Mouse (Mus musculus): Measurements from ENCODE around the gene Gm15155. TPM values are rescaled to one million over a fixed set of nuclear protein-coding genes. Genes with fewer than 3 reads are reported as not detected.
A peak's percentile ranks its signal among the peaks of the same experiment; 100 is the strongest.

Gm15155 gene
- not detected in 2 replicates for polyA plus RNA-seq (2015; fragmentation: Nextera tagmentation; extraction: Ambion mirVana)

GRCm38 (mm10) chrX:155624341-155624841, at the start of gene Gm15155:
Gene Gm15155, plus strand, starts transcription at chrX:155624741.
- ATAC-seq = no peak
- no peak for TF ChIP-seq EP300 (IDR thresholded peaks at IDR 0.05; ENCODE audit: low read depth)
- no peak for TF ChIP-seq CTCF (IDR thresholded peaks at IDR 0.05; ENCODE audit: low read depth)
- no peak for DNase-seq
- Histone ChIP-seq H3K4me3 (ENCODE audit: low read depth, low read length) (peak within 1 kb of the TSS; percentile 24; the same call in 1 of the 2 replicates), H3K4me2 (ENCODE audit: low read depth, low read length) (peak within 1 kb of the TSS; percentile 58), H3K9ac (replicated peaks) (no peak within 1 kb of the TSS), H3K4me1 (ENCODE audit: insufficient read depth) (no peaks in the 10 kb centered on the region), H3K27me3 (ENCODE audit: insufficient read depth, low read length) (peaks cover 26% of the 10 kb centered on the region; the same call in 1 of the 2 replicates), H3K9me3 (ENCODE audit: low read length) (no peaks in the 10 kb centered on the region), H3K27ac (ENCODE audit: low read depth) (no peak within 1 kb of the TSS), H3K36me3 (replicated peaks; ENCODE audit: insufficient read depth, low read length) (no peaks in the 10 kb centered on the region)
- 14% methylated on average over 19 of the region's 19 CpGs for whole genome bisulfite sequencing (ENCODE audit: insufficient replicate concordance)

- H3K9ac ChIP-seq (replicated peaks) = no peak overlapping the region
- TF ChIP-seq EP300 (IDR thresholded peaks at IDR 0.05; ENCODE audit: low read depth) (no peak), CTCF (IDR thresholded peaks at IDR 0.05; ENCODE audit: low read depth) (no peak)
- no peaks in the 10 kb centered on the region for H3K27me3 ChIP-seq (ENCODE audit: insufficient read depth, low read length)
- H3K27ac ChIP-seq (ENCODE audit: low read depth) = no peak overlapping the region
- H3K4me3 ChIP-seq (ENCODE audit: low read depth, low read length) = no peak overlapping the region
- no peak for DNase-seq
- no peaks in the 10 kb centered on the region for H3K36me3 ChIP-seq (replicated peaks; ENCODE audit: insufficient read depth, low read length)
- ATAC-seq = no peak
- no peaks in the 10 kb centered on the region for H3K9me3 ChIP-seq (ENCODE audit: low read length)
- H3K4me1 ChIP-seq (ENCODE audit: insufficient read depth) = no peaks in the 10 kb centered on the region
- no peak overlapping the region for H3K4me2 ChIP-seq (ENCODE audit: low read depth, low read length)
Measured at GRCm38 (mm10) chrX:155579791-155580190, 44.8 kb upstream of the Gm15155 start.

GRCm38 (mm10) chrX:155584586-155584985, 40.0 kb upstream of the Gm15155 start:
- DNase-seq (no peak), ATAC-seq (no peak; the same call in 1 of the 2 replicates)
- TF ChIP-seq EP300 (IDR thresholded peaks at IDR 0.05; ENCODE audit: low read depth) (no peak), CTCF (IDR thresholded peaks at IDR 0.05; ENCODE audit: low read depth) (no peak)
- no peak overlapping the region for H3K4me2 ChIP-seq (ENCODE audit: low read depth, low read length)
- H3K36me3 ChIP-seq (replicated peaks; ENCODE audit: insufficient read depth, low read length) = no peaks in the 10 kb centered on the region
- H3K9ac ChIP-seq (replicated peaks) = no peak overlapping the region
- no peaks in the 10 kb centered on the region for H3K4me1 ChIP-seq (ENCODE audit: insufficient read depth)
- H3K27ac ChIP-seq (ENCODE audit: low read depth) = no peak overlapping the region
- H3K9me3 ChIP-seq (ENCODE audit: low read length) = no peaks in the 10 kb centered on the region
- no peak overlapping the region for H3K4me3 ChIP-seq (ENCODE audit: low read depth, low read length)
- no peaks in the 10 kb centered on the region for H3K27me3 ChIP-seq (ENCODE audit: insufficient read depth, low read length)
- 55% methylated on average over 2 of the region's 2 CpGs for WGBS (ENCODE audit: insufficient replicate concordance)

- 54% methylated on average over 3 of the region's 3 CpGs for WGBS (ENCODE audit: insufficient replicate concordance)
Measured at GRCm38 (mm10) chrX:155591490-155591889, 33.1 kb upstream of the Gm15155 start.

GRCm38 (mm10) chrX:155592467-155592866, 32.1 kb upstream of the Gm15155 start:
- Histone ChIP-seq H3K4me1 (ENCODE audit: insufficient read depth) (no peaks in the 10 kb centered on the region), H3K36me3 (replicated peaks; ENCODE audit: insufficient read depth, low read length) (no peaks in the 10 kb centered on the region), H3K9ac (replicated peaks) (no peak overlapping the region), H3K4me3 (ENCODE audit: low read depth, low read length) (no peak overlapping the region), H3K4me2 (ENCODE audit: low read depth, low read length) (no peak overlapping the region), H3K27me3 (ENCODE audit: insufficient read depth, low read length) (no peaks in the 10 kb centered on the region), H3K9me3 (ENCODE audit: low read length) (no peaks in the 10 kb centered on the region), H3K27ac (ENCODE audit: low read depth) (no peak overlapping the region)
- 64% methylated on average over 2 of the region's 2 CpGs for WGBS (ENCODE audit: insufficient replicate concordance)
- ATAC-seq (no peak), DNase-seq (no peak)
- no peak for TF ChIP-seq EP300 (IDR thresholded peaks at IDR 0.05; ENCODE audit: low read depth)
- no peak for TF ChIP-seq CTCF (IDR thresholded peaks at IDR 0.05; ENCODE audit: low read depth)

More at GRCm38 (mm10) chrX:155591490-155591889, 33.1 kb upstream of the Gm15155 start:
- H3K36me3 ChIP-seq (replicated peaks; ENCODE audit: insufficient read depth, low read length) = no peaks in the 10 kb centered on the region
- H3K27me3 ChIP-seq (ENCODE audit: insufficient read depth, low read length) = no peaks in the 10 kb centered on the region
- DNase-seq (no peak), ATAC-seq (no peak)
- H3K4me3 ChIP-seq (ENCODE audit: low read depth, low read length) = no peak overlapping the region
- no peaks in the 10 kb centered on the region for H3K9me3 ChIP-seq (ENCODE audit: low read length)
- H3K4me1 ChIP-seq (ENCODE audit: insufficient read depth) = no peaks in the 10 kb centered on the region
- H3K4me2 ChIP-seq (ENCODE audit: low read depth, low read length) = no peak overlapping the region
- TF ChIP-seq EP300 (IDR thresholded peaks at IDR 0.05; ENCODE audit: low read depth) (no peak), CTCF (IDR thresholded peaks at IDR 0.05; ENCODE audit: low read depth) (no peak)
- no peak overlapping the region for H3K9ac ChIP-seq (replicated peaks)
- H3K27ac ChIP-seq (ENCODE audit: low read depth) = no peak overlapping the region

GRCm38 (mm10) chrX:155594685-155595084, 29.9 kb upstream of the Gm15155 start:
- ATAC-seq (no peak), DNase-seq (no peak)
- WGBS (ENCODE audit: insufficient replicate concordance) = 60% methylated on average over 1 of the region's 1 CpGs
- no peak overlapping the region for H3K9ac ChIP-seq (replicated peaks)
- no peaks in the 10 kb centered on the region for H3K4me1 ChIP-seq (ENCODE audit: insufficient read depth)
- H3K27ac ChIP-seq (ENCODE audit: low read depth) = no peak overlapping the region
- H3K9me3 ChIP-seq (ENCODE audit: low read length) = no peaks in the 10 kb centered on the region
- no peaks in the 10 kb centered on the region for H3K36me3 ChIP-seq (replicated peaks; ENCODE audit: insufficient read depth, low read length)
- no peaks in the 10 kb centered on the region for H3K27me3 ChIP-seq (ENCODE audit: insufficient read depth, low read length)
- H3K4me2 ChIP-seq (ENCODE audit: low read depth, low read length) = no peak overlapping the region
- no peak overlapping the region for H3K4me3 ChIP-seq (ENCODE audit: low read depth, low read length)
- TF ChIP-seq CTCF (IDR thresholded peaks at IDR 0.05; ENCODE audit: low read depth) (no peak), EP300 (IDR thresholded peaks at IDR 0.05; ENCODE audit: low read depth) (no peak)

GRCm38 (mm10) chrX:155596390-155596789, 28.2 kb upstream of the Gm15155 start:
- no peak overlapping the region for H3K27ac ChIP-seq (ENCODE audit: low read depth)
- no peaks in the 10 kb centered on the region for H3K9me3 ChIP-seq (ENCODE audit: low read length)
- H3K4me3 ChIP-seq (ENCODE audit: low read depth, low read length) = no peak overlapping the region
- H3K36me3 ChIP-seq (replicated peaks; ENCODE audit: insufficient read depth, low read length) = no peaks in the 10 kb centered on the region
- H3K9ac ChIP-seq (replicated peaks) = no peak overlapping the region
- H3K27me3 ChIP-seq (ENCODE audit: insufficient read depth, low read length) = no peaks in the 10 kb centered on the region
- DNase-seq (no peak), ATAC-seq (no peak)
- TF ChIP-seq EP300 (IDR thresholded peaks at IDR 0.05; ENCODE audit: low read depth) = no peak
- TF ChIP-seq CTCF (IDR thresholded peaks at IDR 0.05; ENCODE audit: low read depth) = no peak
- H3K4me2 ChIP-seq (ENCODE audit: low read depth, low read length) = no peak overlapping the region
- no peaks in the 10 kb centered on the region for H3K4me1 ChIP-seq (ENCODE audit: insufficient read depth)
